Mouse (Mus musculus) neural tube, embryonic 11.5 days (tissue): Measurements from ENCODE around the gene Gm20388. TPM values are rescaled to one million over a fixed set of nuclear protein-coding genes. Genes with fewer than 3 reads are reported as not detected.

Experiments used
- ATAC-seq: fragments of 200-750 bp; cut with Nextera tagmentation; 2 replicates; pipeline ENCODE4 v1.8.0; 2017; ENCODE audit warnings: moderate number of reproducible peaks, mild to moderate bottlenecking, moderate TSS enrichment, moderate library complexity; ENCODE audit not compliant: insufficient read depth, low FRiP score, low TSS enrichment
- DNase-seq: peaks from one replicate; pipeline ENCODE4 v3.0.0-alpha.2; 2015; ENCODE audit warnings: low spot score
- H3K27ac ChIP-seq: fragments of 300-500 bp; sonication (generic); 2 replicates; pipeline ENCODE4 v1.5.1; 2014; ENCODE audit warnings: low read depth, mild to moderate bottlenecking, low read length
- H3K27me3 ChIP-seq: fragments of 300-500 bp; sonication (generic); 2 replicates; pipeline ENCODE4 v1.6.1; 2014; ENCODE audit warnings: mild to moderate bottlenecking, low read length, mixed read lengths; ENCODE audit not compliant: control insufficient read depth, insufficient read depth
- H3K36me3 ChIP-seq: fragments of 300-500 bp; sonication (generic); 2 replicates; pipeline ENCODE4 v1.6.1; 2014; ENCODE audit warnings: mild to moderate bottlenecking, low read length, moderate library complexity, mixed read lengths; ENCODE audit not compliant: control insufficient read depth, insufficient read depth
- H3K4me1 ChIP-seq: fragments of 300-500 bp; sonication (generic); 2 replicates; pipeline ENCODE4 v1.6.1; 2014; ENCODE audit warnings: low read length, mixed read lengths; ENCODE audit not compliant: control insufficient read depth, insufficient read depth
- H3K4me2 ChIP-seq: fragments of 300-500 bp; sonication (generic); 2 replicates; pipeline ENCODE4 v1.6.1; 2014; ENCODE audit warnings: low read depth, mild to moderate bottlenecking, moderate library complexity
- H3K4me3 ChIP-seq: fragments of 300-500 bp; sonication (generic); 2 replicates; pipeline ENCODE4 v1.5.1; 2014; ENCODE audit warnings: low read depth, low read length
- H3K9ac ChIP-seq: fragments of 300-500 bp; sonication (generic); 2 replicates; pipeline ENCODE4 v1.6.1; 2014; ENCODE audit warnings: mild to moderate bottlenecking, low read length
- H3K9me3 ChIP-seq: fragments of 300-500 bp; sonication (generic); 2 replicates; pipeline ENCODE4 v1.6.1; 2016; ENCODE audit warnings: low read length; ENCODE audit not compliant: control insufficient read depth
- WGBS: fragments of 180-500 bp; shearing (Covaris S2); extraction: QIAGEN DNeasy Blood & Tissue Kit; methylation state at CpG from one replicate; pipeline ENCODE4 v1.1.7; 2014; 5-methylcytosine and 5-hydroxymethylcytosine counted together
- polyA plus RNA-seq: library from polyadenylated mRNA; unstranded; fragments of >200 nt; fragmentation: Nextera tagmentation; extraction: Ambion mirVana; gene quantifications from 2 replicates; pipeline ENCODE4 v1.2.1, GENCODE M21; 2014

Gene Gm20388
- polyA plus RNA-seq, 1 experiment from 2014 or later = not detected

DNA sequence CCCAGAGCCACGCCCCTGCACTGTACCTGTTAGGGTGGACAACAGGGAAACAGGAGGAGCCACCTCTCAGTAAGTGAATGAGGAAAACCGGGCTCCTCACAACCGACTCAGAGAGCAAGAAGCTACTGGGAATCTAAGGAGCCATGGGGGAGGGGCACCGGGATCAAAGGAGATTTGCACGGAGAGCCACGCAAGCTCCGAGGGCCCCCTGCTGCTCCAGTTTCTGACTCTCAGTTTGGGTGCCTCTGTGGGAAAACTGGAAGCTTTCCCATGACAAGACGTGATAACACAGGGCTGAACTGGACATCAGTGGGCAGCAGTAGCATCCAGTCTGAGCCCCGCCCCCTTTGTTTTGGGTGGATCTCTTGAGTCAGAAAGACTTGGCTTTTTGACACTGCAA is 1489.9 kb downstream of the Gm20388 start:
- DNase-seq (no peak), ATAC-seq (no peak)
- Histone ChIP-seq H3K4me3 (no peak overlapping the region), H3K4me1 (peaks cover 10% of the 10 kb centered on the region), H3K9ac (no peak overlapping the region), H3K27ac (no peak overlapping the region), H3K27me3 (peaks cover 9% of the 10 kb centered on the region; the same call in 1 of the 2 replicates), H3K9me3 (no peaks in the 10 kb centered on the region), H3K36me3 (no peaks in the 10 kb centered on the region), H3K4me2 (no peak overlapping the region)
- 24% methylated on average over 9 of the region's 9 CpGs for WGBS

DNA sequence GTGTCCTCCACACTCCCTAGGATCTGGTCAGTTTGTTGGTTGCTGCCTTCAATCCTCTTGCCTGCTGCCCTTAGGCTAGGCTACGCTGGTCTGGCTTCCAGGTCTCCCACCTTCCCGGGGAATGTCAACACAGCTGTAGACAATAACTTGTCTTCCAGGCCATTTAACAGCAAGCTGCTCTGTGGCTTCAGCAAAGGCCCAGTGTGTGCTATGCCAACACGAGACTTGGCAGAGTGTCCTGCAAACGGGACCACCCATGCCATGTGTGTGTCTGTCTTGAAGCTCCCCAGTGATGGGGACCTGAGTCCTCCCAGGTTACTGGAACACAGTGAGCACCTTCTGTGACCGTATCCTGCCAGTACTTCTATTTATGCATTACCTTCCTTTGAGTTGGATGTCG is 1493.2 kb downstream of the Gm20388 start:
- H3K4me2 ChIP-seq = no peak overlapping the region
- no peaks in the 10 kb centered on the region for H3K36me3 ChIP-seq
- no peak overlapping the region for H3K27ac ChIP-seq
- no peak overlapping the region for H3K9ac ChIP-seq
- H3K4me3 ChIP-seq = no peak overlapping the region
- DNase-seq = no peak
- ATAC-seq = no peak
- no peaks in the 10 kb centered on the region for H3K27me3 ChIP-seq
- 0 out of 2 replicates have a peak, but pooled peaks cover 2% of the 10 kb centered on the region for H3K4me1 ChIP-seq
- no peaks in the 10 kb centered on the region for H3K9me3 ChIP-seq
- 69% methylated on average over 6 of the region's 6 CpGs for WGBS

DNA sequence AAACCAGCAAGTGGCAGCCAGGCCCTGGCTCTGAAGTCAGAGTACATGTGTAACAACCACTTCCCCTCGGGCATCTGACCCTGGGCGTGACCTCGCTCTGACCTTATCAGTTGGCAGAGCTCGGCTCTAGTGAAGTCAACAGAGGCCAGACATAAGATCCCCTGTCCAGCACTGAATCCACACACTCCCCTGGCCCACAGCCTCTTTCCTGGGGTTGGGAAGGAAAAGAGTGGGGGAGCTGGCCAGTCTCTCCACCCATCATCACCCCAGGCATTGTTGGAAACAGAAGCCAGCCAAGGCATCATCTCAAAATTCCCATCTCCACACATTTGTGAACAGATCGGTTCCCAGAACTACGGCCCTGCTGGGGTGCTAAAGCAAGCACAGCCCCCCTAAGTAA is 1507.4 kb downstream of the Gm20388 start:
- Histone ChIP-seq H3K27me3 (no peaks in the 10 kb centered on the region), H3K9ac (no peak overlapping the region), H3K27ac (no peak overlapping the region), H3K4me3 (no peak overlapping the region), H3K9me3 (no peaks in the 10 kb centered on the region), H3K4me2 (no peak overlapping the region), H3K4me1 (no peaks in the 10 kb centered on the region), H3K36me3 (no peaks in the 10 kb centered on the region)
- peak; percentile 11 for DNase-seq
- 45% methylated on average over 6 of the region's 6 CpGs for WGBS
- ATAC-seq = no peak

DNA sequence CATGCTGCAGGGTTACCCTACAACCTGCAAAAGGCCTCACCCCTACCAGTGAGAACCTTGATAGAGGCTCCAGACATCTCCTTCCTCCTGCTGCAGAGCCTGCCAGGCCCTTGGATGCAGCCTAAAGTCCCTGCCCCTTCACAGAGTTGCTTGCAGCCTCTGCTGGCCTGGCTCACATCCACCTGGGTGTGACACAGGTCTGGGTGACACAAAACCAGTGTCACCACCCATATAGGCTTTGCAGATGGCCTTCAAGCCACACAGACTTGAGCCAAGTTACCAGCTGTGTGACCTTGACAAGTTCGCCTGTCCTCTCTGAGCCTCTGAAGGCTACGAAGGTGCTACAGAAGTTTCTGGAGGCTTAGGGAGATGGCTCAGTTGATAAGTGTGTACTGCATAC is 1508.9 kb downstream of the Gm20388 start:
- ATAC-seq = no peak
- Histone ChIP-seq H3K27me3 (no peaks in the 10 kb centered on the region), H3K27ac (no peak overlapping the region), H3K4me3 (no peak overlapping the region), H3K36me3 (no peaks in the 10 kb centered on the region), H3K9ac (no peak overlapping the region), H3K9me3 (no peaks in the 10 kb centered on the region), H3K4me1 (no peaks in the 10 kb centered on the region), H3K4me2 (no peak overlapping the region)
- WGBS = 90% methylated on average over 2 of the region's 2 CpGs
- no peak for DNase-seq

DNA sequence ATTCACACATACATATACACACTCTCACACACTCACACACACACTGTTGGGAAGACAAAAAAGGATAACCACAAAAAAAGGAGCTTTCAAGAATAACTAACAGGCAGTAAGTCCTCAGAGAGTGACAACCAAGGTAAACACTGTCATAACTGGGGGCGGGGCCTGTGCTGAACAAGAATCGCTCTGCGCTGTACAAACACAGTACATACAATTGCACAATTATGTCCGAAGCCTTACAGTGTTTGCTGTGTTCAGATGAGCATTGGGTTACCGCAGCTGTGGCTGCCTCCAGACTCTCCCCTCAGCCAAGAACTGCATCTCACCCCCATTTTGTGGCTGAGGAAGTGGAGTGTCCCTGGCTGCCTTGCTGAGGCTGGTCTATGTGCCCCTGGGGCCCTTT is 1510.4 kb downstream of the Gm20388 start:
- no peaks in the 10 kb centered on the region for H3K36me3 ChIP-seq
- H3K4me2 ChIP-seq = no peak overlapping the region
- no peaks in the 10 kb centered on the region for H3K9me3 ChIP-seq
- no peak overlapping the region for H3K4me3 ChIP-seq
- no peak for ATAC-seq
- H3K9ac ChIP-seq = no peak overlapping the region
- H3K4me1 ChIP-seq = no peaks in the 10 kb centered on the region
- peak; percentile 11 for DNase-seq
- H3K27me3 ChIP-seq = no peaks in the 10 kb centered on the region
- 84% methylated on average over 5 of the region's 5 CpGs for WGBS
- no peak overlapping the region for H3K27ac ChIP-seq

DNA sequence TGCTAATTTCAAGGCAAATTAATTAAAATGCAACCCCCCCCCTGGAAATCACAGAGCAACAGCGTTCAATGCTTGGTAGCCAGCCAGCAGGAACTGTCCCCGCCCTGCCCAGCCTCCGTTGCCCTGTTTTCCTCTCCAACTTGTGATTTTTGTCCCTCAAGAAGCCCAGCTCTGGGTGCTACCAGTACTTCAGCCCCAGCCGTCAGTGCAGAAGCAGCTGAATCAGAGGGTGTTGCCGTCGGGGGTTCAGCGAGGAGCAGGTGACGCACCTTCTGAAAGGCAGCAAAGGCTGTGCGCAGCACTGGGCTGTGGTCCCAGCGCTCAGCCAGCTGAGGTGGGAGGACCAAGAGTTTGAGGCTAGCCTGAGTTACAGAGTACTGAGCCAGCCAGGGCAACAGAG is 1513.4 kb downstream of the Gm20388 start:
- Histone ChIP-seq H3K27ac (no peak overlapping the region), H3K9me3 (no peaks in the 10 kb centered on the region), H3K4me2 (no peak overlapping the region), H3K4me1 (no peaks in the 10 kb centered on the region), H3K36me3 (no peaks in the 10 kb centered on the region), H3K4me3 (no peak overlapping the region), H3K9ac (no peak overlapping the region), H3K27me3 (no peaks in the 10 kb centered on the region)
- 95% methylated on average over 10 of the region's 10 CpGs for WGBS
- DNase-seq (peak; percentile 6), ATAC-seq (no peak)

DNA sequence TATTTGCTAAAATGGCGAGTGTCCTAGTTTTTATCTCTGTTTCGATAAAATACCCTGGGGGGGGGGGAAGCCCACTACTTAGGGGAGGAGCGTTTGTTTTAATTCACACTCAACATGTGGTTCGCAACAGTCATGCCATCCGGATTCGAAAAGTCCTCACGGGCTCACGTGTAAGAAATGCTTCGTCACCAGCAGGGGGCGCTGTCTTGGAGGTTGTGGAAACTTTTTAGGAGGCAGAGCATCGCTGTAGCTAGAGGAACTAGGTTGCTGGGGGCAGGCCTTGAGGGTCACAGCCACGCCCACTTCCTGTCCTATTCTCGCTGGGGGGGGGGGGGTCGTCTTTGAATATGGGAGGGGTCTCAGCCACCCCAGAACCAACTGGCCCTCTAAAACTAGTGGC is 1514.0 kb downstream of the Gm20388 start:
- no peaks in the 10 kb centered on the region for H3K27me3 ChIP-seq
- no peaks in the 10 kb centered on the region for H3K36me3 ChIP-seq
- no peak overlapping the region for H3K4me3 ChIP-seq
- H3K4me2 ChIP-seq = no peak overlapping the region
- 87% methylated on average over 14 of the region's 14 CpGs for WGBS
- no peaks in the 10 kb centered on the region for H3K4me1 ChIP-seq
- ATAC-seq (no peak), DNase-seq (peak; percentile 26)
- no peaks in the 10 kb centered on the region for H3K9me3 ChIP-seq
- no peak overlapping the region for H3K9ac ChIP-seq
- H3K27ac ChIP-seq = no peak overlapping the region

DNA sequence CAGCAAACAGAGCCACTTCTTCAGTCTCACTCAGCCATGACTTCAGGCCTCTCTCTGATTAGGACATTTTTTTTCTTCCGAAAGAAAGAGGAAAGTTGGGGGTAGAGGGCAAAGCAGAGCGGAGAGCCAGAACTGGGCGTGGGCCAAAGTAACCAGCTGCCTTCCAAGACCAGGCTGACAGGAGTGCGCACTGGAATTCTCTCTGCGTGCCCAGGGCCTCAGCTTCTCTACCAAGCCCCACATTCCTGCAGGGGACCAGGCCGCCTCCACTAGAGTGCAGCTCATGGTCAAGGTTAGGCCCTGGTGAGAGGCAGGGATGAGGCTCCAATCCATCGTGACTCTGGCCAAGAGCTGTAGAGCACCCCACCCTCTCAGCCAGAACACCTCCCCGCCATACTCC is 1520.9 kb downstream of the Gm20388 start:
- no peak overlapping the region for H3K27ac ChIP-seq

DNA sequence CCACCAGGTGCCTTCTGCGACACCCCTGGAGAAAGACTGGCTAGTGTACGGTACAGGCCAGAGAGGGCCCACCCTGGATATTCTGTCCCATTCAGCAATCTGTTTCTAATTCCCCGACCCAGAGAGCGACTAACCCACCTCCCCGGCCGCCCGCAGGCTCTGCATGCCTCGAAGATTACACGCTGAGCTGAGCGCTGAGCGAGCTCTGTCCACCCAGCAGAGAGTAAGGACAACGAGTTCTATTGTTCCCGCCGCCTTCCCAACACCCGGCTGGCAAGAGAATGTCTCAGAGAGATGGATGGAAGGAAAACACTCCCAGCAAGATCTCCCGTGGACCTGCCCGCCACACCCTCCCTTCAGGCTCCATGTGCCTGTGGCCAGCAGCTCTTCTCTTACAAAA is 1522.8 kb downstream of the Gm20388 start:
- Histone ChIP-seq H3K27ac (no peak overlapping the region), H3K4me2 (no peak overlapping the region), H3K9me3 (no peaks in the 10 kb centered on the region), H3K4me3 (no peak overlapping the region), H3K9ac (no peak overlapping the region; the same call in 1 of the 2 replicates), H3K27me3 (no peaks in the 10 kb centered on the region), H3K4me1 (peaks cover 6% of the 10 kb centered on the region; the same call in 1 of the 2 replicates), H3K36me3 (no peaks in the 10 kb centered on the region)
- WGBS = 11% methylated on average over 17 of the region's 17 CpGs
- DNase-seq = peak; percentile 62
- no peak for ATAC-seq

More for the DNA sequence above, 1520.9 kb downstream of the Gm20388 start:
- Histone ChIP-seq H3K9ac (no peak overlapping the region), H3K9me3 (no peaks in the 10 kb centered on the region), H3K4me3 (no peak overlapping the region), H3K27me3 (no peaks in the 10 kb centered on the region), H3K4me2 (no peak overlapping the region), H3K36me3 (no peaks in the 10 kb centered on the region), H3K4me1 (peaks cover 6% of the 10 kb centered on the region; the same call in 1 of the 2 replicates)
- 86% methylated on average over 8 of the region's 8 CpGs for WGBS
- DNase-seq (peak; percentile 10), ATAC-seq (no peak)
